Mouse (Mus musculus) E14TG2a.4 (cell line): ENCODE data around the gene Atg2a.

ENCODE experiments used
- CTCF ChIP-seq: conservative IDR thresholded peaks from 2 replicates; pipeline ENCODE4 v1.5.1; 2014; ENCODE audit warnings: low read length
- NANOG ChIP-seq: IDR thresholded peaks from 2 replicates; pipeline ENCODE4 v1.6.1; 2014; ENCODE audit warnings: borderline replicate concordance, low read length, mixed read lengths
- POU5F1 ChIP-seq: IDR thresholded peaks from 2 replicates; pipeline ENCODE4 v1.6.1; 2014; ENCODE audit warnings: low read length, borderline replicate concordance

- TF ChIP-seq CTCF = no peak
- no peak for TF ChIP-seq POU5F1
- TF ChIP-seq NANOG = no peak
Measured at GRCm38 (mm10) chr19:6307733-6308531, 66.5 kb downstream of the Atg2a start.
